Mouse (Mus musculus) liver, embryonic 13.5 days (tissue): Measurements from ENCODE around the gene Was. TPM values are rescaled to one million over a fixed set of nuclear protein-coding genes. Genes with fewer than 3 reads are reported as not detected.

Experiments
- ATAC-seq: fragments of 200-750 bp; cut with Nextera tagmentation; 2 replicates; pipeline ENCODE4 v1.8.0; 2017; ENCODE audit warnings: low read depth, mild to moderate bottlenecking, moderate number of reproducible peaks, moderate library complexity
- DNase-seq: peaks from one replicate; pipeline ENCODE4 v3.0.0; 2022
- H3K27ac ChIP-seq: fragments of 300-500 bp; sonication (generic); 2 replicates; pipeline ENCODE4 v1.5.1; 2015; ENCODE audit warnings: moderate library complexity, mild to moderate bottlenecking, inconsistent platforms
- H3K27me3 ChIP-seq: fragments of 300-500 bp; sonication (generic); 2 replicates; pipeline ENCODE4 v1.6.1; 2015; ENCODE audit warnings: mild to moderate bottlenecking, inconsistent platforms
- H3K36me3 ChIP-seq: fragments of 300-500 bp; sonication (generic); 2 replicates; pipeline ENCODE4 v1.6.1; 2015; ENCODE audit warnings: mild to moderate bottlenecking, inconsistent platforms
- H3K4me1 ChIP-seq: fragments of 300-500 bp; sonication (generic); replicated peaks from 2 replicates; pipeline ENCODE4 v1.6.1; 2015; ENCODE audit warnings: inconsistent platforms
- H3K4me2 ChIP-seq: fragments of 300-500 bp; sonication (generic); 2 replicates; pipeline ENCODE4 v1.6.1; 2015; ENCODE audit warnings: inconsistent platforms, mild to moderate bottlenecking, moderate library complexity
- H3K4me3 ChIP-seq: fragments of 300-500 bp; sonication (generic); replicated peaks from 2 replicates; pipeline ENCODE4 v1.5.1; 2015; ENCODE audit warnings: mild to moderate bottlenecking, inconsistent platforms
- H3K9ac ChIP-seq: fragments of 300-500 bp; sonication (generic); 2 replicates; pipeline ENCODE4 v1.6.1; 2015; ENCODE audit warnings: mild to moderate bottlenecking, inconsistent platforms
- H3K9me3 ChIP-seq: fragments of 300-500 bp; sonication (generic); replicated peaks from 2 replicates; pipeline ENCODE4 v1.6.1; 2016; ENCODE audit warnings: inconsistent platforms
- WGBS: fragments of 180-500 bp; shearing (Covaris S2); methylation state at CpG from one replicate; pipeline ENCODE4 v1.1.7; 2015; ENCODE audit not compliant: insufficient replicate concordance; 5-methylcytosine and 5-hydroxymethylcytosine counted together
- polyA plus RNA-seq: library from polyadenylated mRNA; unstranded; fragments of >200 nt; fragmentation: Nextera tagmentation; extraction: Ambion mirVana; gene quantifications from 2 replicates; pipeline ENCODE4 v1.2.1, GENCODE M21; 2015

Was gene
- polyA plus RNA-seq = 2.4 and 3.4 TPM in 2 replicates

- peak; percentile 77 for ATAC-seq
- H3K36me3 ChIP-seq = no peaks in the 10 kb centered on the region
- 39% methylated on average over 14 of the region's 14 CpGs for WGBS
- peaks cover 9% of the 10 kb centered on the region for H3K4me1 ChIP-seq
- H3K27me3 ChIP-seq = no peaks in the 10 kb centered on the region
- H3K27ac ChIP-seq = peak within 1 kb of the TSS; percentile 66
- H3K4me3 ChIP-seq = peak within 1 kb of the TSS; percentile 47
- peak within 1 kb of the TSS; percentile 59 for H3K9ac ChIP-seq
- DNase-seq = peak; percentile 5
- H3K4me2 ChIP-seq = peak within 1 kb of the TSS; percentile 55
- H3K9me3 ChIP-seq = no peaks in the 10 kb centered on the region
Observed at GRCm38 (mm10) chrX:8090346-8090953, at the start of gene Was. Was (minus strand) TSS chrX:8090498.

- DNase-seq (no peak), ATAC-seq (no peak)
- Histone ChIP-seq H3K4me1 (peaks cover 23% of the 10 kb centered on the region), H3K4me2 (no peak overlapping the region), H3K27me3 (no peaks in the 10 kb centered on the region), H3K9ac (no peak overlapping the region), H3K27ac (no peak overlapping the region), H3K9me3 (no peaks in the 10 kb centered on the region), H3K36me3 (peaks cover 70% of the 10 kb centered on the region), H3K4me3 (no peak overlapping the region)
- 59% methylated on average over 1 of the region's 1 CpGs for WGBS
Observed at GRCm38 (mm10) chrX:8139480-8139879, 49.2 kb upstream of the Was start.

- no peaks in the 10 kb centered on the region for H3K9me3 ChIP-seq
- ATAC-seq (no peak), DNase-seq (no peak)
- no peak overlapping the region for H3K27ac ChIP-seq
- 23% methylated on average over 2 of the region's 2 CpGs for WGBS
- peaks cover 40% of the 10 kb centered on the region for H3K36me3 ChIP-seq
- no peaks in the 10 kb centered on the region for H3K27me3 ChIP-seq
- no peak overlapping the region for H3K4me3 ChIP-seq
- H3K4me1 ChIP-seq = peaks cover 17% of the 10 kb centered on the region
- no peak overlapping the region for H3K4me2 ChIP-seq
- no peak overlapping the region for H3K9ac ChIP-seq
Observed at GRCm38 (mm10) chrX:8135886-8136285, 45.6 kb upstream of the Was start.

- H3K4me1 ChIP-seq = peaks cover 17% of the 10 kb centered on the region
- H3K36me3 ChIP-seq = peaks cover 35% of the 10 kb centered on the region
- no peaks in the 10 kb centered on the region for H3K9me3 ChIP-seq
- no peaks in the 10 kb centered on the region for H3K27me3 ChIP-seq
- DNase-seq (peak; percentile 85), ATAC-seq (peak; percentile 90)
- 13% methylated on average over 39 of the region's 40 CpGs for WGBS
- peak within 1 kb of the TSS; percentile 98 for H3K27ac ChIP-seq
- H3K9ac ChIP-seq = peak within 1 kb of the TSS; percentile 77
- peak within 1 kb of the TSS; percentile 84 for H3K4me2 ChIP-seq
- H3K4me3 ChIP-seq = peak within 1 kb of the TSS; percentile 65
Observed at GRCm38 (mm10) chrX:8132017-8132976, 42.0 kb upstream of the Was start, which contains the start of gene Wdr13. Wdr13 (minus strand) TSS chrX:8132892.

GRCm38 (mm10) chrX:8131393-8131792, 41.1 kb upstream of the Was start:
- DNase-seq (no peak), ATAC-seq (no peak)
- Histone ChIP-seq H3K9ac (peak overlapping the region; percentile 53; the same call in 1 of the 2 replicates), H3K36me3 (peaks cover 31% of the 10 kb centered on the region), H3K27me3 (no peaks in the 10 kb centered on the region), H3K4me1 (peaks cover 17% of the 10 kb centered on the region), H3K4me3 (peak overlapping the region; percentile 65), H3K27ac (peak overlapping the region; percentile 98), H3K9me3 (no peaks in the 10 kb centered on the region), H3K4me2 (peak overlapping the region; percentile 84)
- WGBS = 83% methylated on average over 17 of the region's 17 CpGs

- Histone ChIP-seq H3K27me3 (no peaks in the 10 kb centered on the region), H3K4me1 (no peaks in the 10 kb centered on the region), H3K9me3 (no peaks in the 10 kb centered on the region), H3K4me2 (no peak overlapping the region), H3K9ac (no peak overlapping the region), H3K36me3 (peaks cover 42% of the 10 kb centered on the region), H3K27ac (no peak overlapping the region), H3K4me3 (no peak overlapping the region)
- 62% methylated on average over 7 of the region's 7 CpGs for WGBS
- no peak for ATAC-seq
- DNase-seq = no peak
Observed at GRCm38 (mm10) chrX:8125235-8125634, 34.9 kb upstream of the Was start.

GRCm38 (mm10) chrX:8123821-8124470, 33.6 kb upstream of the Was start:
- WGBS = 67% methylated on average over 6 of the region's 6 CpGs
- H3K9me3 ChIP-seq = no peaks in the 10 kb centered on the region
- no peaks in the 10 kb centered on the region for H3K4me1 ChIP-seq
- DNase-seq (no peak), ATAC-seq (no peak)
- H3K27me3 ChIP-seq = no peaks in the 10 kb centered on the region
- no peak overlapping the region for H3K4me3 ChIP-seq
- peaks cover 29% of the 10 kb centered on the region for H3K36me3 ChIP-seq
- no peak overlapping the region for H3K9ac ChIP-seq
- H3K4me2 ChIP-seq = no peak overlapping the region
- no peak overlapping the region for H3K27ac ChIP-seq

GRCm38 (mm10) chrX:8117264-8117663, 27.0 kb upstream of the Was start:
- H3K9me3 ChIP-seq = no peaks in the 10 kb centered on the region
- no peak overlapping the region for H3K4me2 ChIP-seq
- H3K36me3 ChIP-seq = no peaks in the 10 kb centered on the region
- peaks cover 9% of the 10 kb centered on the region for H3K4me1 ChIP-seq
- H3K27me3 ChIP-seq = no peaks in the 10 kb centered on the region
- no peak overlapping the region for H3K9ac ChIP-seq
- H3K4me3 ChIP-seq = no peak overlapping the region
- ATAC-seq = no peak
- H3K27ac ChIP-seq = no peak overlapping the region
- DNase-seq = no peak

GRCm38 (mm10) chrX:8115275-8115674, 25.0 kb upstream of the Was start:
- H3K9ac ChIP-seq = no peak overlapping the region
- no peak overlapping the region for H3K4me3 ChIP-seq
- peaks cover 9% of the 10 kb centered on the region for H3K4me1 ChIP-seq
- ATAC-seq = no peak
- no peaks in the 10 kb centered on the region for H3K36me3 ChIP-seq
- 54% methylated on average over 4 of the region's 4 CpGs for WGBS
- no peak for DNase-seq
- H3K4me2 ChIP-seq = no peak overlapping the region
- H3K9me3 ChIP-seq = no peaks in the 10 kb centered on the region
- H3K27me3 ChIP-seq = no peaks in the 10 kb centered on the region
- H3K27ac ChIP-seq = no peak overlapping the region

GRCm38 (mm10) chrX:8105019-8105418, 14.7 kb upstream of the Was start:
- Histone ChIP-seq H3K4me3 (no peak overlapping the region), H3K9me3 (no peaks in the 10 kb centered on the region), H3K9ac (no peak overlapping the region), H3K4me2 (no peak overlapping the region), H3K27me3 (no peaks in the 10 kb centered on the region), H3K27ac (no peak overlapping the region), H3K4me1 (peaks cover 30% of the 10 kb centered on the region), H3K36me3 (no peaks in the 10 kb centered on the region)
- WGBS = 73% methylated on average over 3 of the region's 3 CpGs
- DNase-seq (no peak), ATAC-seq (no peak)

- peak; percentile 91 for ATAC-seq
Observed at GRCm38 (mm10) chrX:8102213-8102668, 11.9 kb upstream of the Was start.

More at GRCm38 (mm10) chrX:8102213-8102668, 11.9 kb upstream of the Was start:
- no peak overlapping the region for H3K4me3 ChIP-seq
- H3K9ac ChIP-seq = no peak overlapping the region
- H3K27me3 ChIP-seq = no peaks in the 10 kb centered on the region
- peak overlapping the region; percentile 84 for H3K27ac ChIP-seq
- H3K36me3 ChIP-seq = no peaks in the 10 kb centered on the region
- H3K9me3 ChIP-seq = no peaks in the 10 kb centered on the region
- peak overlapping the region; percentile 49 for H3K4me2 ChIP-seq
- WGBS = 23% methylated on average over 7 of the region's 7 CpGs
- peaks cover 38% of the 10 kb centered on the region for H3K4me1 ChIP-seq
- peak; percentile 70 for DNase-seq
